ENCODE assay signal across 16 mouse cellular contexts in the genomic region with DNA sequence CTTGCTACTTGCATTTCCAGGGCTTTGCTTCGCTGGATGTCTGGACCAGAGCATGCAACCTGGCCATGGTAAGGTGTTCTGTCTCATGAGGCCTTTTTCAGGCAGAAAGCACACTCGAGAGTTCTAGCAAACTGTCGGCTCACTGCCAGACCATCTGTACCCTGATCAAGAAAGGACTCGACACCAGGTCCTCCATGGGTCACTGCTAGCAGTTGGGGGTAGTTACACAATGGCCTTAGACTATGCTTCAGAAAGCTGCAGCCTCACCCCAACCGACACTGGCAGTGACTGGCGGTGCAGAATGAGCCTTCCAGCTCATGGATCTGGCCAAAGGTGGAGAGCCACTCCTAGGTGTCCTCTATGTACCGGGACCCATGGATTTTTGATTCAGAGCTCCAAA. TPM values are rescaled to one million over a fixed set of nuclear protein-coding genes. Genes with fewer than 3 reads are reported as not detected.
DNase-seq lines count a peak whose midpoint lies in the region; ATAC-seq and TF ChIP-seq lines count a peak whose summit lies in the region.
"Had no signal": no experiment of that assay in that cellular context is flagged by ENCODE, and none has a peak within 500 bp of the region (broad histone marks: within the 10 kb centered on the region; RNA-seq: fewer than 3 reads in every experiment).

No protein-coding gene starts in this region.

- H3K4me3 ChIP-seq in midbrain, embryonic 14.5 days (replicated peaks; ENCODE audit: low read depth, low read length): no peak overlapping the region
- no peak overlapping the region for H3K4me3 ChIP-seq in midbrain, postnatal 0 days (ENCODE audit: low read depth, low read length)
- H3K4me3 ChIP-seq in kidney, embryonic 16.5 days (ENCODE audit: low read length): no peak overlapping the region
- no peak overlapping the region for H3K4me3 ChIP-seq in heart, adult 2 months
- H3K4me3 ChIP-seq: forebrain, embryonic 15.5 days; heart, embryonic 13.5 days; limb, embryonic 13.5 days; megakaryocyte, embryonic 14.5 days had no signal

- TF ChIP-seq EP300 in heart, adult 2 months (IDR thresholded peaks at IDR 0.05; ENCODE audit: insufficient read depth, low read depth, low read length): no peak

- H3K4me1 ChIP-seq in midbrain, embryonic 14.5 days (ENCODE audit: control insufficient read depth, insufficient read depth, low read length): peaks cover 12% of the 10 kb centered on the region; the same call in 1 of the 2 replicates
- peaks cover 8% of the 10 kb centered on the region; the same call in 1 of the 2 replicates for H3K4me1 ChIP-seq in midbrain, postnatal 0 days (ENCODE audit: insufficient read depth, low read length)
- H3K4me1 ChIP-seq in kidney, embryonic 16.5 days (ENCODE audit: insufficient read depth, low read length): peaks cover 15% of the 10 kb centered on the region
- 0 out of 2 replicates have a peak, but pooled peaks cover 1% of the 10 kb centered on the region for H3K4me1 ChIP-seq in heart, adult 2 months (ENCODE audit: control insufficient read depth, insufficient read depth, low read length)

- no peaks in the 10 kb centered on the region for H3K79me2 ChIP-seq in heart, adult 2 months (replicated peaks; ENCODE audit: control insufficient read depth, insufficient read depth, low read length)

- H3K9me3 ChIP-seq in midbrain, embryonic 14.5 days (ENCODE audit: control insufficient read depth, low read length): no peaks in the 10 kb centered on the region
- H3K9me3 ChIP-seq in midbrain, postnatal 0 days (ENCODE audit: low read length): no peaks in the 10 kb centered on the region
- H3K9me3 ChIP-seq in kidney, embryonic 16.5 days (ENCODE audit: low read length): 0 out of 2 replicates have a peak, but pooled peaks cover 9% of the 10 kb centered on the region
- H3K9me3 ChIP-seq: forebrain, embryonic 15.5 days; heart, embryonic 13.5 days had no signal

- ATAC-seq in cerebellum, adult (ENCODE audit: insufficient number of reproducible peaks, low FRiP score, low TSS enrichment): peak; percentile 46
- ATAC-seq in midbrain, embryonic 14.5 days (ENCODE audit: low FRiP score, low TSS enrichment): no peak
- no peak for ATAC-seq in midbrain, postnatal 0 days (ENCODE audit: low FRiP score)
- peak; percentile 52 for ATAC-seq in kidney, embryonic 16.5 days (ENCODE audit: low FRiP score, low TSS enrichment)
- no peak for ATAC-seq in frontal cortex, adult (ENCODE audit: low TSS enrichment)
- ATAC-seq: forebrain, embryonic 15.5 days; liver, postnatal 0 days had no signal

- DNase-seq in cerebellum, postnatal 4 days (ENCODE audit: low spot score in 2 of 2): no peak
- DNase-seq in midbrain, embryonic 14.5 days: no peak
- DNase-seq in midbrain, postnatal 0 days (ENCODE audit: low spot score): no peak
- DNase-seq in urinary bladder, adult 2 months (ENCODE audit: low spot score): no peak
- DNase-seq in heart, adult 2 months: no peak
- DNase-seq: adrenal gland, adult 8-10 months; heart, postnatal 4 days; liver, postnatal 0 days; right cerebral cortex, postnatal 4 days had no signal

- no peak for TF ChIP-seq CTCF in midbrain, postnatal 0 days (IDR thresholded peaks at IDR 0.05)
- TF ChIP-seq CTCF in heart, adult 2 months (IDR thresholded peaks at IDR 0.05): no peak

- no peak for TF ChIP-seq POLR2A in heart, adult 2 months (IDR thresholded peaks at IDR 0.05; ENCODE audit: insufficient read depth, low read depth, low read length)

- H3K9ac ChIP-seq in midbrain, embryonic 14.5 days (replicated peaks; ENCODE audit: low read length): no peak overlapping the region
- no peak overlapping the region for H3K9ac ChIP-seq in midbrain, postnatal 0 days (replicated peaks; ENCODE audit: low read length, poor library complexity, severe bottlenecking)
- H3K9ac ChIP-seq in kidney, embryonic 16.5 days (replicated peaks; ENCODE audit: low read length): no peak overlapping the region
- no peak overlapping the region for H3K9ac ChIP-seq in heart, adult 2 months (ENCODE audit: low read depth, low read length)
- H3K9ac ChIP-seq: forebrain, embryonic 15.5 days; heart, embryonic 13.5 days; limb, embryonic 13.5 days; liver, postnatal 0 days had no signal

- intact Hi-C loops in heart, adult 2 months (cut with DNase I): no loop called here

- H3K27ac ChIP-seq in midbrain, embryonic 14.5 days (replicated peaks; ENCODE audit: low read depth, low read length): 0 out of 2 replicates have a peak overlapping the region, but pooled peaks have one; percentile 45
- H3K27ac ChIP-seq in midbrain, postnatal 0 days (ENCODE audit: low read depth, low read length): no peak overlapping the region
- no peak overlapping the region for H3K27ac ChIP-seq in kidney, embryonic 16.5 days (ENCODE audit: low read length)
- no peak overlapping the region for H3K27ac ChIP-seq in heart, adult 2 months
- H3K27ac ChIP-seq: heart, embryonic 13.5 days; limb, embryonic 13.5 days had no signal

- H3K36me3 ChIP-seq in midbrain, embryonic 14.5 days (ENCODE audit: control insufficient read depth, insufficient read depth, low read length): no peaks in the 10 kb centered on the region
- no peaks in the 10 kb centered on the region for H3K36me3 ChIP-seq in midbrain, postnatal 0 days (ENCODE audit: insufficient read depth, low read length)
- no peaks in the 10 kb centered on the region; the same call in 1 of the 2 replicates for H3K36me3 ChIP-seq in kidney, embryonic 16.5 days (ENCODE audit: insufficient read depth, low read length)
- H3K36me3 ChIP-seq in heart, adult 2 months (ENCODE audit: control insufficient read depth, insufficient read depth, low read length): no peaks in the 10 kb centered on the region
- H3K36me3 ChIP-seq: forebrain, embryonic 15.5 days had no signal

- 37% methylated on average over 7 of the region's 7 CpGs for WGBS in midbrain, embryonic 14.5 days
- WGBS in midbrain, postnatal 0 days: 37% methylated on average over 7 of the region's 7 CpGs
- 52% methylated on average over 7 of the region's 7 CpGs for WGBS in kidney, embryonic 16.5 days
- WGBS in heart, adult 2 months: 79% methylated on average over 7 of the region's 7 CpGs

- no peaks in the 10 kb centered on the region for H3K27me3 ChIP-seq in midbrain, embryonic 14.5 days (ENCODE audit: control insufficient read depth, insufficient read depth, low read length)
- H3K27me3 ChIP-seq in midbrain, postnatal 0 days (ENCODE audit: insufficient read depth, low read length): no peaks in the 10 kb centered on the region
- no peaks in the 10 kb centered on the region for H3K27me3 ChIP-seq in kidney, embryonic 16.5 days (ENCODE audit: insufficient read depth, low read length)
- H3K27me3 ChIP-seq in heart, adult 2 months (ENCODE audit: control insufficient read depth, insufficient read depth, low read length): no peaks in the 10 kb centered on the region
- H3K27me3 ChIP-seq: forebrain, embryonic 15.5 days; heart, embryonic 13.5 days; limb, embryonic 13.5 days had no signal

- H3K4me2 ChIP-seq in midbrain, embryonic 14.5 days (ENCODE audit: low read length): no peak overlapping the region
- H3K4me2 ChIP-seq in midbrain, postnatal 0 days (ENCODE audit: low read depth, low read length, poor library complexity, severe bottlenecking): no peak overlapping the region
- no peak overlapping the region for H3K4me2 ChIP-seq in kidney, embryonic 16.5 days (replicated peaks; ENCODE audit: low read depth, low read length)
- H3K4me2 ChIP-seq: forebrain, embryonic 15.5 days; heart, embryonic 13.5 days; limb, embryonic 13.5 days had no signal

RNA-seq across cellular contexts. Expression of a gene that starts 25.3 kb away (rescaled TPM):
- polyA plus RNA-seq in midbrain, embryonic 14.5 days (2014; fragmentation: Nextera tagmentation; extraction: Ambion mirVana): 52.7 and 66.1 TPM in 2 replicates
- 27.0 and 42.3 TPM in 2 replicates for total RNA-seq in midbrain, postnatal 0 days (2014; rRNA removed)
- 23.5 and 24.6 TPM in 2 replicates for polyA plus RNA-seq in midbrain, postnatal 0 days (2015; fragmentation: Nextera tagmentation; extraction: Ambion mirVana)
- polyA plus RNA-seq in kidney, embryonic 16.5 days (2015; fragmentation: Nextera tagmentation; extraction: Ambion mirVana): 22.2 and 24.4 TPM in 2 replicates
- 6.6 and 7.6 TPM in 2 replicates for polyA plus RNA-seq in urinary bladder, adult 2 months (2012; rRNA removed)
- total RNA-seq in heart, adult 2 months (2021): 10 to 100 TPM; 16.3 to 16.9 TPM
- 6.5 and 9.5 TPM in 2 replicates for polyA plus RNA-seq in heart, adult 2 months (2012; rRNA removed)

Comparison
In these comparisons a context has a peak if more than half of its experiments do, and no peak if none do; other contexts are left out.
1. ATAC-seq: peak in cerebellum, adult (single experiment) and kidney, embryonic 16.5 days (single experiment); none in midbrain, embryonic 14.5 days (single experiment), midbrain, postnatal 0 days (single experiment) and frontal cortex, adult (single experiment).